Mouse (Mus musculus) v-Abl transformed pro-B cells (cell line): ENCODE results near the gene Armt1.

Experiments
- in situ Hi-C, 2 experiments: fragments of 400-800 bp; cut with MboI; formaldehyde crosslinking; loops; one replicate each; pipeline ENCODE4 v1.15.1; 2025; ENCODE audit not compliant: unreplicated experiment in 2 of 2

Armt1 gene

GRCm38 (mm10) chr10:4432123-4432931 lies at the start of gene Armt1, which contains the start of gene Rmnd1:
TSS of gene Armt1 (plus strand) at chr10:4432467.
TSS of gene Rmnd1 (minus strand) at chr10:4432388.
- in situ Hi-C loops: no loop called here

GRCm38 (mm10) chr10:4384244-4384643 lies 48.0 kb upstream of the Armt1 start:
- in situ Hi-C loops: loop anchor here in 1 of 2 experiments (25.0 kb wide), 1 partner anchor 847 kb away; the partner anchor contains the start of gene Iyd

GRCm38 (mm10) chr10:4386609-4387591 lies 45.4 kb upstream of the Armt1 start:
- in situ Hi-C loops: loop anchor here in 1 of 2 experiments (25.0 kb wide), 1 partner anchor 850 kb away; the partner anchor contains the start of gene Iyd

- in situ Hi-C loops: loop anchor here in 1 of 2 experiments (25.0 kb wide), 1 partner anchor 851 kb away; the partner anchor contains the start of gene Iyd
Observed at GRCm38 (mm10) chr10:4387701-4388383, 44.4 kb upstream of the Armt1 start, which contains the start of gene Zbtb2. TSS of gene Zbtb2 (minus strand) at chr10:4388108.

- in situ Hi-C loops: loop anchor here in 1 of 2 experiments (25.0 kb wide), 1 partner anchor 851 kb away; the partner anchor contains the start of gene Iyd
Observed at GRCm38 (mm10) chr10:4388384-4388745, 43.9 kb upstream of the Armt1 start.

- in situ Hi-C loops: loop anchor here in 1 of 2 experiments (25.0 kb wide), 1 partner anchor 852 kb away; the partner anchor contains the start of gene Iyd
Observed at GRCm38 (mm10) chr10:4389036-4389435, 43.2 kb upstream of the Armt1 start.

- in situ Hi-C loops: loop anchor here in 1 of 2 experiments (25.0 kb wide), 1 partner anchor 852 kb away; the partner anchor contains the start of gene Iyd
Observed at GRCm38 (mm10) chr10:4389461-4390112, 42.7 kb upstream of the Armt1 start.

GRCm38 (mm10) chr10:4390550-4390949 lies 41.7 kb upstream of the Armt1 start:
- in situ Hi-C loops: loop anchor here in 1 of 2 experiments (25.0 kb wide), 1 partner anchor 853 kb away; the partner anchor contains the start of gene Iyd

GRCm38 (mm10) chr10:4391076-4391475 lies 41.2 kb upstream of the Armt1 start:
- in situ Hi-C loops: loop anchor here in 1 of 2 experiments (25.0 kb wide), 1 partner anchor 854 kb away; the partner anchor contains the start of gene Iyd

GRCm38 (mm10) chr10:4391851-4392250 lies 40.4 kb upstream of the Armt1 start:
- in situ Hi-C loops: loop anchor here in 1 of 2 experiments (25.0 kb wide), 1 partner anchor 855 kb away; the partner anchor contains the start of gene Iyd

- in situ Hi-C loops: loop anchor here in 1 of 2 experiments (25.0 kb wide), 1 partner anchor 858 kb away; the partner anchor contains the start of gene Iyd
Observed at GRCm38 (mm10) chr10:4395321-4395720, 36.9 kb upstream of the Armt1 start.

- in situ Hi-C loops: loop anchor here in 1 of 2 experiments (25.0 kb wide), 1 partner anchor 861 kb away; the partner anchor contains the start of gene Iyd
Observed at GRCm38 (mm10) chr10:4398058-4398457, 34.2 kb upstream of the Armt1 start.

GRCm38 (mm10) chr10:4404895-4405491 lies 27.3 kb upstream of the Armt1 start:
- in situ Hi-C loops: loop anchor here (10.0 to 25.0 kb wide), 2 partner anchors 1070 to 1407 kb away; partner anchors contain the start of genes Fbxo5 (in 2 of the 2) and Mtrf1l (in 2 of the 2)

- in situ Hi-C loops: loop anchor here (10.0 to 25.0 kb wide), 2 partner anchors 1069 to 1407 kb away; partner anchors contain the start of genes Fbxo5 (in 2 of the 2) and Mtrf1l (in 2 of the 2)
Observed at GRCm38 (mm10) chr10:4405511-4405910, 26.8 kb upstream of the Armt1 start.

GRCm38 (mm10) chr10:4407191-4407590 lies 25.1 kb upstream of the Armt1 start:
- in situ Hi-C loops: loop anchor here (10.0 to 25.0 kb wide), 2 partner anchors 1068 to 1405 kb away; partner anchors contain the start of genes Fbxo5 (in 2 of the 2) and Mtrf1l (in 2 of the 2)

- in situ Hi-C loops: loop anchor here (5.0 to 10.0 kb wide), 7 partner anchors 170 to 910 kb away; no protein-coding TSS in a partner anchor
Observed at GRCm38 (mm10) chr10:4425245-4425644, 7.0 kb upstream of the Armt1 start.

- in situ Hi-C loops: no loop called here
Observed at GRCm38 (mm10) chr10:4430399-4430798, 1.9 kb upstream of the Armt1 start.

- in situ Hi-C loops: no loop called here
Observed at GRCm38 (mm10) chr10:4430826-4431225, 1.4 kb upstream of the Armt1 start.
